Mouse (Mus musculus): Measurements from ENCODE around the gene Sdc3. TPM values are rescaled to one million over a fixed set of nuclear protein-coding genes. Genes with fewer than 3 reads are reported as not detected.

Sdc3 gene
- polyA plus RNA-seq, 1 experiment from 2014 or later, result 8.0 TPM

DNA sequence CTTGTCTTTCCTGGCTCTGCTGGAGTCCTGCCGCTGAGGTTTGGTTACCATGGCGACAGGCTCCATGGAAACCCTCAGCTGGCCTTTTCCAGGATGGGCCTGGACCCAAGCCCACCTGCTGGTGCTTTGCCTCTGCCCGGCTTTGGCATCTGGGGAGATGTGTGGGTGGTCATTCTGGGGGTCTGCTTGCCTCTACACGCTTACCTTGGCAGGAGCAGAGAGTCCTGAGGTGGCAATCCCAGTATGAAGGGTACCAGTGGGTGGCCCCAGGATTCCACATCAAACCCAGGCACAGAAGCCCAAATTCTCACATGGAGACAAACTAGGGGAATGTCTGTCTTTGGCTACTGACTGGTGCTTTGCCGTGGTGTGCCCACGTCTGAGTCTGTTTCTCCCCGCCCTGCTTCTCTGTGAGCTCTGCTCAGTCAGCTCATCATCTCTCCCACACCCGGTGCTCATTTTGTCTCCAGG lies 73.6 kb downstream of the Sdc3 start:
- H3K27me3 ChIP-seq (replicated peaks), result peaks cover 62% of the 10 kb centered on the region
- WGBS (ENCODE audit: insufficient replicate concordance), result 38% methylated on average over 8 of the region's 8 CpGs
- no peak overlapping the region for H3K9ac ChIP-seq
- H3K4me3 ChIP-seq, result no peak overlapping the region
- no peak for ATAC-seq
- no peak overlapping the region for H3K27ac ChIP-seq
- no peak overlapping the region for H3K4me2 ChIP-seq
- H3K4me1 ChIP-seq, result no peaks in the 10 kb centered on the region; the same call in 1 of the 2 replicates
- H3K36me3 ChIP-seq, result no peaks in the 10 kb centered on the region
- H3K9me3 ChIP-seq (replicated peaks), result no peaks in the 10 kb centered on the region

DNA sequence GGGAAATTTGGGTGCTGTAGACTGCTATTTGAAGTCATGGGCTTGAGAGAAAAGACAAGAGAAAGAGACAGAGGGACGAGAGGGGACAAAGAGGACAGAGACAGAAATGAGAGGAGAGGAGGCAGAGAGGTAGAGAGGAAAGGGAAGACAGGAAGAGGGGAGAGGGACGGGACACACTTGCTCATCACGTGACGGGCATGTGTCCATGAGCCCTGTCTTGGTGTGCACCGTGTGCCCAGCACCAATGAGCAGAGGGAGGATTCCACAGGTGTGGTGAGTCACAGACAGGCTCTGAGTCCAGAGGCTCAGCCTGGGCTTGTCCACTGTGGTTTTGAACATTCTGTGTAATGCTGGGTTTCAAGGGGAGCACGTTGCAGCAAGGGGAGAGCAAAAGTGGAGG lies 75.6 kb downstream of the Sdc3 start:
- Histone ChIP-seq H3K36me3 (no peaks in the 10 kb centered on the region), H3K4me1 (no peaks in the 10 kb centered on the region), H3K9ac (no peak overlapping the region), H3K9me3 (replicated peaks) (no peaks in the 10 kb centered on the region), H3K27me3 (replicated peaks) (peaks cover 49% of the 10 kb centered on the region), H3K4me3 (no peak overlapping the region), H3K4me2 (no peak overlapping the region), H3K27ac (no peak overlapping the region)
- 50% methylated on average over 6 of the region's 6 CpGs for WGBS (ENCODE audit: insufficient replicate concordance)
- ATAC-seq, result no peak

DNA sequence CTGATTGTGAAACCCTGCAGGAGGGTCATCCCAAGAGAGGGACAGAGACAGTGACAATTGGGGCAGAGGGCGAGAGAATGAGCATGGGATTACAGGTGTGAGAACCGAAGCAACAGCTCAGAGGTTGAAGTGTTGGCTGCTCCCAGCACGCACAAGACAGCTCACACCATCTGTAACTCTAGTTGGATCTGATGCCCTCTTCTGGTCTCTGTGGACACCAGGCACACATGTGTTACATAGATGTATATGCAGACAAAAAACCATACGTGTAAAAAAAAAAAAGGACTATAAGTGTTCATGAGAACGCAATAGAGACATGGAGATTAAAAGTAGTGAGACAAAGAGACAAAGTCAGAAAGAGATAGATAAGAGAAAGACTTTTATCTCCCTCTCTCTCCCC lies 76.5 kb downstream of the Sdc3 start:
- H3K4me3 ChIP-seq, result no peak overlapping the region
- no peak overlapping the region for H3K9ac ChIP-seq
- H3K27me3 ChIP-seq (replicated peaks), result peaks cover 51% of the 10 kb centered on the region
- H3K9me3 ChIP-seq (replicated peaks), result no peaks in the 10 kb centered on the region
- H3K27ac ChIP-seq, result no peak overlapping the region
- H3K4me2 ChIP-seq, result no peak overlapping the region
- no peaks in the 10 kb centered on the region for H3K36me3 ChIP-seq
- WGBS (ENCODE audit: insufficient replicate concordance), result 37% methylated on average over 5 of the region's 5 CpGs
- no peaks in the 10 kb centered on the region for H3K4me1 ChIP-seq
- no peak for ATAC-seq

- ATAC-seq, result no peak
- H3K9me3 ChIP-seq (replicated peaks), result no peaks in the 10 kb centered on the region
- H3K9ac ChIP-seq, result no peak overlapping the region
- H3K4me2 ChIP-seq, result no peak overlapping the region
- WGBS (ENCODE audit: insufficient replicate concordance), result 54% methylated on average over 11 of the region's 11 CpGs
- H3K27me3 ChIP-seq (replicated peaks), result peaks cover 51% of the 10 kb centered on the region
- no peaks in the 10 kb centered on the region for H3K36me3 ChIP-seq
- no peak overlapping the region for H3K27ac ChIP-seq
- H3K4me3 ChIP-seq, result no peak overlapping the region
- no peaks in the 10 kb centered on the region for H3K4me1 ChIP-seq
Measured at GRCm38 (mm10) chr4:130872414-130872813, 80.1 kb downstream of the Sdc3 start.

DNA sequence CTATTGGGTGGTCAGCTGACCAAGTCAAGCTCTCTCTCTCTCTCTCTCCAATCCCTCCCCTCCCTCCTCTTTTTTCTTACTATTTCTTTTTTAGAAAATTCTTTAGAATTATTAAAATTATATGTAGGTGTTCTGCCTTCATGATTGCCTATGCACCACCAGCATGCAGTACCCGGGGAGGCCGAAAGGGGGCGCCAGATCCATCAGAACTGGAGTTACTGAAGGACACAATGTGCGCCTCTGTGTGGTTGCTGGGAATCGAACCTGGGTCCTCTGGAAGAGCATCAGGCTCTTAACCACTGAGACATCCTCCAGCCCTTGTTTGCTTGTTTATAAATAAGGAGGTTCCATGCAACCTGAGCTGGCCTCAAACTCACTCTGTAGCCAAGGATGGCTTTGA lies 81.1 kb downstream of the Sdc3 start:
- H3K9me3 ChIP-seq (replicated peaks), result no peaks in the 10 kb centered on the region
- 0 out of 2 replicates have a peak, but pooled peaks cover 2% of the 10 kb centered on the region for H3K4me1 ChIP-seq
- peaks cover 43% of the 10 kb centered on the region for H3K27me3 ChIP-seq (replicated peaks)
- WGBS (ENCODE audit: insufficient replicate concordance), result 62% methylated on average over 5 of the region's 5 CpGs
- ATAC-seq, result no peak
- H3K36me3 ChIP-seq, result no peaks in the 10 kb centered on the region
- no peak overlapping the region for H3K27ac ChIP-seq
- no peak overlapping the region for H3K9ac ChIP-seq
- no peak overlapping the region for H3K4me2 ChIP-seq
- no peak overlapping the region for H3K4me3 ChIP-seq

GRCm38 (mm10) chr4:130874601-130875000 lies 82.3 kb downstream of the Sdc3 start:
- no peak overlapping the region for H3K4me2 ChIP-seq
- 27% methylated on average over 10 of the region's 10 CpGs for WGBS (ENCODE audit: insufficient replicate concordance)
- H3K27me3 ChIP-seq (replicated peaks), result peaks cover 40% of the 10 kb centered on the region
- H3K4me1 ChIP-seq, result 0 out of 2 replicates have a peak, but pooled peaks cover 7% of the 10 kb centered on the region
- no peaks in the 10 kb centered on the region for H3K36me3 ChIP-seq
- no peak overlapping the region for H3K4me3 ChIP-seq
- H3K27ac ChIP-seq, result no peak overlapping the region
- H3K9ac ChIP-seq, result no peak overlapping the region
- H3K9me3 ChIP-seq (replicated peaks), result no peaks in the 10 kb centered on the region
- ATAC-seq, result no peak

Other genes starting within 250 kb of the Sdc3 start
- 0.12 and 0.42 TPM in 2 replicates for gene Nkain1, start 218.4 kb upstream of the Sdc3 start, polyA plus RNA-seq (2016; fragmentation: Nextera tagmentation; extraction: Ambion mirVana)
- 43.2 and 43.7 TPM in 2 replicates for gene Pum1, start 129.2 kb upstream of the Sdc3 start, polyA plus RNA-seq (2016; fragmentation: Nextera tagmentation; extraction: Ambion mirVana)
- gene Laptm5, start 120.6 kb downstream of the Sdc3 start, polyA plus RNA-seq (2016; fragmentation: Nextera tagmentation; extraction: Ambion mirVana), result 61.1 and 64.3 TPM in 2 replicates
- gene Matn1, start 151.8 kb downstream of the Sdc3 start, polyA plus RNA-seq (2016; fragmentation: Nextera tagmentation; extraction: Ambion mirVana), result 0.12 and 0.17 TPM in 2 replicates

Data from liver, embryonic 12.5 days (tissue).